Mouse (Mus musculus) 3134 (cell line): ENCODE results near the gene Prl5a1.
A peak's percentile ranks its signal among the peaks of the same experiment; 100 is the strongest.

Experiments used
- DNase-seq: peaks from one replicate; pipeline ENCODE4 v3.0.0-alpha.2; 2011; ENCODE audit warnings: low spot score; ENCODE audit not compliant: insufficient read length; ENCODE audit errors: extremely low read depth

Gene Prl5a1

DNA sequence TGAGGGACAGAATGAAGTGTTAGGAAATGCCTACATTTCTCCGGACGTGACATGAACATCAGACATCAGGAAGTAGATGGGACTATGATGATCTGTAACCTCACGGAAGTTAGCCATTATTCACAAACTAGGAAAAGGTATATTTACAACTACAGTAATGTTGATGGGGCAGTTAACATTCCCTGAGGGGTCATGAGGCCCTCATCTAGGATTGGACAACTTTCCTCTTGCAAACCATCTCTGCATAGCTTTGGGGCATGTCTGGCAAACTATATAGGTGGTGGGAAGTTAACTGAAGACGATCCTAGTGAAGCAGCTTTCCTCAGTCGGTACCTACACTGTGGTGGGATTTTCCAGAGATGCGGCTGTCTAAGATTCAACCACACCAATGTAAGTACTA lies at the start of gene Prl5a1:
Prl5a1 (plus strand) TSS at position 301 of the 400 bp plus-strand sequence.
- no peak for DNase-seq

DNA sequence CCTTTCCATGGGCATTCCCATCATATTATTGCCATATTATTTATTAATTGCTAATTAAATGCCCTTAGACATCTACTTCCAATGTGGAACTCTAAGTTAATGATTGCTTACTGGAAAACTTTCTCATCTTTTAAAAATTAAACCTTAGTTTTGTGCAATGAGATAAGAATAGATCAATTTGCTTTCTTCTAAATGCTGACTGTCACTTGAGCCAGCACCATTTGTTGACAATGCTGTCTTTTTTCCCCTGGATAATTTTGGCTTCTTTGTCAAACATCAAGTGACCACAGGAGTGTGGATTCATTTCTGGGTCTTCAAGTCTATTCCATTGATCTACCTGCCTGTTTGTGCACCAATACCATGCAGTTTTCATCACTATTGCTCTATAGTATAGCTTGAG lies 46.1 kb upstream of the Prl5a1 start:
- DNase-seq: no peak

DNA sequence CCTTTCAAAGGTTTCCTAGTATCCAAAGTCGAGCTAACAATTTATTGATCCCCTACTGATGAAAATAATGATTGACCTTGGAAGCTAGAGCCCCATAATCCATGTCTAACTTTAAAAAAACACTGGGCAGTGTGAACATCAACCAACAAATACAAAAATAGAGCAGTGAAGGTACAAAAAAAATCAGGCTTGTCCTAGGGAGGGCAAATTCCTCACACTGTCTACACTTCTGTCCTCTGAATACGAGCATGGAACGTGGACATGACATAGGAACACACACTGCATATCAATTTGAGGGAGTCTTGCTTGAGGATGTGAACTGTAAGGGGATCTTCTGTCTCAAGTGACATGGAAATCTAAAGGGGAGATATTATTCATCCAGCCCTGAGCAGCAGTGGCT lies 33.7 kb upstream of the Prl5a1 start:
- no peak for DNase-seq

DNA sequence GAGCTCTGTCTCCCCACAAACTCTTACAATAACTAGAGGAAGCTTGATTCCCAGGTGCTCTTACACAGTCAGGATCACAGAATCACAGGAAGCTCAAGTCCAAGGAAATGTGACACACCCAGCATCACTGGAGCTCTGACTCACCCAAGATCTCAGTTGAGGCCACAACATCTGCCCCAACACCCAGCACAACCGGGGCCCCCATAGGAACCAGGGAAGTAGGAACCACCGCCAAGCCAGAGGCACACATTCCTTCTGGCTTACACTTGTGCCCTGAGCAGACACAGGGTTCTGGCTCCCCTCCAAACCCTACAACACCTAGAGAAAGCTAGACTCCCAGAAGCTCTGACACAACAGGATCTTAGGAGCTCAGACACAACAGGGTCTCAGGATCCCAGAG lies 9.5 kb upstream of the Prl5a1 start:
- DNase-seq: peak; percentile 54

DNA sequence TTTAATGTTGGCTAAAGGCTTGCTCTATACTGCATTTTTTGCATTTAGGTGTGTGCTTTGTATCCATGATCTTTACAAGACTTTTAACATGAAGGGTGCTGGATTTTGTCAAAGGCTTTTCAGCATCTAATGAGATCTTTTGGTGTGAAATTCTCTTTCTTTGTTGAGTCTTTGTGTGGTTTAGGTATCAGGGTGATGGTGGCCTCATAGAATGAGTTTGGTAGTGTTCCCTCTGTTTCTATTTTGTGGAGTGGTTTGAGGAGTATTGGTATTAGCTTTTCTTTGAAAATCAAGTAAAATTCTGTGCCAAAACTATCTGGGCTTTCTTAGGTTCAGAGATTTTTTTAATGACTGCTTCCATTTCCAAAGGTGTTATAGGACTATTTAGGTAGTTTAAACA lies 6.5 kb upstream of the Prl5a1 start:
- no peak for DNase-seq
